Mouse (Mus musculus) lung, adult 2 months (tissue): ENCODE data around the gene Cela3a.
A peak's percentile ranks its signal among the peaks of the same experiment; 100 is the strongest.

Experiments
- CTCF ChIP-seq: fragments of 200-500 bp; IDR thresholded peaks from 2 replicates; pipeline ENCODE4 v1.5.1; 2011; ENCODE audit warnings: mild to moderate bottlenecking, low read length, control low read depth; ENCODE audit not compliant: insufficient read depth
- POLR2A ChIP-seq: fragments of 200-500 bp; IDR thresholded peaks from 2 replicates; pipeline ENCODE4 v1.6.1; 2011; ENCODE audit warnings: low read depth, mild to moderate bottlenecking, control low read depth, low read length, borderline replicate concordance; ENCODE audit errors: extremely low read depth

GRCm38 (mm10) chr4:137388059-137388794 lies 21.4 kb downstream of the Cela3a start:
- no peak for TF ChIP-seq CTCF
- peak; percentile 83; the same call in 1 of the 2 replicates for TF ChIP-seq POLR2A
